Mouse (Mus musculus) embryonic fibroblast, embryonic 13.5 days (primary cell): ENCODE results near the gene Tedc2.

ENCODE experiments used
- CTCF ChIP-seq: IDR thresholded peaks from 2 replicates; pipeline ENCODE4 v1.5.1; 2011; ENCODE audit warnings: mild to moderate bottlenecking, control low read depth, low read length, moderate library complexity, borderline replicate concordance; ENCODE audit not compliant: insufficient read depth
- POLR2A ChIP-seq: IDR thresholded peaks from 2 replicates; pipeline ENCODE4 v1.6.1; 2011; ENCODE audit warnings: low read depth, mild to moderate bottlenecking, control low read depth, low read length, moderate library complexity

GRCm38 (mm10) chr17:24250988-24251319, 30.3 kb upstream of the Tedc2 start:
- TF ChIP-seq POLR2A (peak; percentile 84; the same call in 1 of the 2 replicates), CTCF (no peak)
